Mouse (Mus musculus) heart, embryonic 10.5 days (tissue): ENCODE data around the gene Rbm24. TPM values are rescaled to one million over a fixed set of nuclear protein-coding genes. Genes with fewer than 3 reads are reported as not detected.

Source experiments
- DNase-seq: peaks from one replicate; pipeline ENCODE4 v3.0.0-alpha.2; 2017; ENCODE audit warnings: low spot score
- H3K27ac ChIP-seq: fragments of 300-500 bp; sonication (generic); 2 replicates; pipeline ENCODE4 v1.5.1; 2016; ENCODE audit warnings: mild to moderate bottlenecking
- H3K27me3 ChIP-seq: fragments of 300-500 bp; sonication (generic); 2 replicates; pipeline ENCODE4 v1.6.1; 2016; ENCODE audit warnings: mild to moderate bottlenecking; ENCODE audit not compliant: poor library complexity, insufficient read depth, severe bottlenecking
- H3K36me3 ChIP-seq: fragments of 300-500 bp; sonication (generic); 2 replicates; pipeline ENCODE4 v1.6.1; 2016; ENCODE audit warnings: mild to moderate bottlenecking, moderate library complexity
- H3K4me1 ChIP-seq: fragments of 300-500 bp; sonication (generic); 2 replicates; pipeline ENCODE4 v1.6.1; 2016; ENCODE audit warnings: mild to moderate bottlenecking
- H3K4me3 ChIP-seq: fragments of 300-500 bp; sonication (generic); 2 replicates; pipeline ENCODE4 v1.5.1; 2016; ENCODE audit warnings: mild to moderate bottlenecking, moderate library complexity
- H3K9me3 ChIP-seq: fragments of 300-500 bp; sonication (generic); 2 replicates; pipeline ENCODE4 v1.6.1; 2016; ENCODE audit warnings: mild to moderate bottlenecking, moderate library complexity
- WGBS: fragments of 180-500 bp; shearing (Covaris S2); methylation state at CpG from one replicate; pipeline ENCODE4 v1.1.7; 2016; 5-methylcytosine and 5-hydroxymethylcytosine counted together
- polyA plus RNA-seq: library from polyadenylated mRNA; unstranded; fragments of >200 nt; fragmentation: Nextera tagmentation; extraction: Ambion mirVana; gene quantifications from 2 replicates; pipeline ENCODE4 v1.2.1, GENCODE M21; 2016

The Rbm24 gene
- polyA plus RNA-seq, 1 experiment from 2014 or later: 22.9 TPM

DNA sequence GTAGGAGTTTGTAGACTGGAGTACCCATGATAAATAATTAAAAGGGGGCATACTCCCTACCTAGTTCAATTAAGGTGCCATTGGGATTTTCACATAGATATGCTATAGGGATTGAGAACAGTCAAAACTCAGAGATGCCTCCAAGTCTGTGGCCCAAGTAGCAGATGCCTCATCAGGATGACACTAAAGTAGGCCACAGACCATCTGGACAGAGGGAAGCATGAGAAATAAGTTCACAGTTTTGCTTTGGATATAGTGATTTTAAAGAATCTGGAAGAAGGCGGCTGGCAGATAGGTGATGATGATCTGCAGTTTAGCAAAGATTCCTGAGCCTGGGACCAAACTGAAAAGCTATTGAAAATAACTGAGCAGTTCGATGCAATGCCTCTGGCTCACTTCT, 30.0 kb downstream of the Rbm24 start:
- 63% methylated on average over 2 of the region's 2 CpGs for WGBS
- H3K27me3 ChIP-seq: no peaks in the 10 kb centered on the region
- H3K27ac ChIP-seq: no peak overlapping the region
- DNase-seq: no peak
- H3K9me3 ChIP-seq: no peaks in the 10 kb centered on the region
- H3K4me3 ChIP-seq: no peak overlapping the region
- no peaks in the 10 kb centered on the region for H3K36me3 ChIP-seq
- H3K4me1 ChIP-seq: peaks cover 46% of the 10 kb centered on the region

- no peak for DNase-seq
- H3K9me3 ChIP-seq: no peaks in the 10 kb centered on the region
- no peaks in the 10 kb centered on the region for H3K36me3 ChIP-seq
- no peak overlapping the region for H3K27ac ChIP-seq
- peaks cover 29% of the 10 kb centered on the region for H3K4me1 ChIP-seq
- WGBS: 80% methylated on average over 4 of the region's 4 CpGs
- no peak overlapping the region for H3K4me3 ChIP-seq
- no peaks in the 10 kb centered on the region for H3K27me3 ChIP-seq
Observed at GRCm38 (mm10) chr13:46449955-46450354, 31.7 kb downstream of the Rbm24 start.

DNA sequence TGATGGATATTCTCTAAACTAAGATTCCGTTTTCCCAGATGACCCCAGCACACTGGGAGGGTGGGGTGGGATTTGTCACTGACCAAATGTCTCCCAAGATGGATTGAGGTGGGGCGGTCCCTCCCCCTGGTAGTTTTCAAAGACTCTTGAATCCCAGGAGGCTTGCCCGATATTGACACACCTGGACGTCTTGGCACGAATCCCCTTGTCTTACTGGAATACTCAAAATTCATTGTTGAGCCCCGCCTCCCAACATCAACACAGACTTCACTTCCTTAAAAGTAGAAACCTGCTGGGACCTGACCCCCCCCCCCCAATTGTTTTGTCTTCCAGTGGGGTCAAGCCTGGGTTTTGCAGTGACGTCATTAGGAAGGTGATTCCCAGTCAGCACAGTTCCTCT, 32.4 kb downstream of the Rbm24 start:
- Histone ChIP-seq H3K9me3 (no peaks in the 10 kb centered on the region), H3K4me3 (no peak overlapping the region), H3K4me1 (peaks cover 25% of the 10 kb centered on the region), H3K36me3 (no peaks in the 10 kb centered on the region), H3K27me3 (no peaks in the 10 kb centered on the region), H3K27ac (no peak overlapping the region)
- DNase-seq: no peak
- WGBS: 77% methylated on average over 7 of the region's 7 CpGs

GRCm38 (mm10) chr13:46451548-46451947, 33.3 kb downstream of the Rbm24 start:
- Histone ChIP-seq H3K27ac (no peak overlapping the region), H3K9me3 (no peaks in the 10 kb centered on the region), H3K4me1 (peaks cover 22% of the 10 kb centered on the region), H3K27me3 (no peaks in the 10 kb centered on the region), H3K4me3 (no peak overlapping the region), H3K36me3 (no peaks in the 10 kb centered on the region)
- 72% methylated on average over 3 of the region's 3 CpGs for WGBS
- no peak for DNase-seq

DNA sequence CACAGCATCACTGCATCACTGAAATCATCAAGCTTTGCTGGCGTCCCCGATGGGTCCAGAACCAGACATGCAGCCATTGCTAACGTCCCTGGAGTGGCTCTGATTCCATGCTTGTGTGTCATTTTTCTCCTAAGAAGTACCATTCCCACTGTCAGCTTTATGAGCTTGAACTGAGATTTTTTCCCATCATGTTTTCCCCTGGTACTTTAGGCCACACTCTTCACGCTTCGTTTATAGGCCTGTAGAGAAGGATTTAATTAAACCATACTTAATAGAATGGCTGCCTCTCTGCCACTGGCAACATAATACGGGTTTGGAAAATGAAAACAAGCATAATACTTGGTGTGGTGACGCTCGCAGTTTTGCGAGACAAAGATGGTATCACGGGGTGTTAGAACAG, 41.3 kb downstream of the Rbm24 start:
- WGBS: 89% methylated on average over 10 of the region's 10 CpGs
- H3K27ac ChIP-seq: no peak overlapping the region
- no peaks in the 10 kb centered on the region for H3K27me3 ChIP-seq
- H3K36me3 ChIP-seq: no peaks in the 10 kb centered on the region
- H3K9me3 ChIP-seq: no peaks in the 10 kb centered on the region
- no peak overlapping the region for H3K4me3 ChIP-seq
- no peak for DNase-seq
- no peaks in the 10 kb centered on the region for H3K4me1 ChIP-seq

GRCm38 (mm10) chr13:46462280-46462679, 44.0 kb downstream of the Rbm24 start:
- H3K4me1 ChIP-seq: 0 out of 2 replicates have a peak, but pooled peaks cover 4% of the 10 kb centered on the region
- WGBS: 90% methylated on average over 4 of the region's 4 CpGs

GRCm38 (mm10) chr13:46463764-46464163, 45.5 kb downstream of the Rbm24 start:
- H3K36me3 ChIP-seq: no peaks in the 10 kb centered on the region
- H3K27ac ChIP-seq: no peak overlapping the region
- H3K4me1 ChIP-seq: peaks cover 8% of the 10 kb centered on the region; the same call in 1 of the 2 replicates
- H3K27me3 ChIP-seq: no peaks in the 10 kb centered on the region
- 78% methylated on average over 3 of the region's 3 CpGs for WGBS
- H3K4me3 ChIP-seq: no peak overlapping the region
- no peaks in the 10 kb centered on the region for H3K9me3 ChIP-seq
- no peak for DNase-seq

More at GRCm38 (mm10) chr13:46462280-46462679, 44.0 kb downstream of the Rbm24 start:
- Histone ChIP-seq H3K27me3 (no peaks in the 10 kb centered on the region), H3K36me3 (no peaks in the 10 kb centered on the region), H3K9me3 (no peaks in the 10 kb centered on the region), H3K4me3 (no peak overlapping the region), H3K27ac (no peak overlapping the region)
- DNase-seq: no peak

DNA sequence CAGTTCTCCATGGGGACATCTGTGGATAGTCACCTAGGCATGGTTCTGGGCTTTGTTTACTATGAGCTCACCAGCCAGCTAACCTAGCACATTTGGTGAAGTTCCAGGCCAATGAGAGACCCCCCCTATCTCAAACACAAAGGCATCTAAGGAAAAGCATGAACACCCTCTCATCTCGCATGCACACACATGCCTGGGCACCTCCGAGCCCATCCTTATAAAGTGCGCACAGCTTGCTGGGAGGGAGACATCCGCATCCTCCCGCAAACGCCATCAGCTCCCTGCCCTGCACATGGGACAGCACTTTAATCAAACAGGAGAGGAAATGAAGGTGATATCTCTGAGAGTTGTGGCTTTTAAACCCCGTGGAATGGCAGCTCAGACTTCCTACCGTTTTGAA, 50.0 kb downstream of the Rbm24 start:
- no peaks in the 10 kb centered on the region for H3K36me3 ChIP-seq
- H3K9me3 ChIP-seq: no peaks in the 10 kb centered on the region
- no peaks in the 10 kb centered on the region for H3K27me3 ChIP-seq
- H3K4me1 ChIP-seq: peaks cover 8% of the 10 kb centered on the region; the same call in 1 of the 2 replicates
- no peak overlapping the region for H3K4me3 ChIP-seq
- peak; percentile 58 for DNase-seq
- peak overlapping the region; percentile 30; the same call in 1 of the 2 replicates for H3K27ac ChIP-seq
- WGBS: 43% methylated on average over 8 of the region's 8 CpGs

DNA sequence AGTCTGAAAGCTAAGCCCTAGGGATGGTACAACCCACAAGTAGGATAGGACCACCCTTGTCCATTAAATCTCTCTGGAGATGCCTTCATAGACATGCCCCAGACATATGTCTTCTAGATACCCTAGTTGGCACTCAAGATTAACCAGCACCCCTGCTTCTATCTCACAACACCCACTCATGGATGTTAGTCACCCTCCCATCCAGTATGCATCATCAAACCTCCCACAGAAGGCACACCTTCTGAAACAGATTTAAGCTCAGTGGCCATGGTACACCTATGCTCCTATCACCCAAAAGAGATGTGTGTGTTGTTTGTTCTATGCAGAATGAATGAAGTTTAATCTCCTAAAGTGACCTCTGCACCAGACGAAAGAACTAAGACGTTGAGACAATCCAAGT, 51.3 kb downstream of the Rbm24 start:
- 84% methylated on average over 2 of the region's 2 CpGs for WGBS
- H3K9me3 ChIP-seq: no peaks in the 10 kb centered on the region
- H3K36me3 ChIP-seq: no peaks in the 10 kb centered on the region
- H3K4me1 ChIP-seq: peaks cover 8% of the 10 kb centered on the region; the same call in 1 of the 2 replicates
- DNase-seq: peak; percentile 27
- H3K27me3 ChIP-seq: no peaks in the 10 kb centered on the region
- no peak overlapping the region for H3K4me3 ChIP-seq
- H3K27ac ChIP-seq: no peak overlapping the region

Other genes with a start within 250 kb of the Rbm24 start
- 0.25 and 0.44 TPM in 2 replicates for gene Stmnd1, start 144.7 kb upstream of the Rbm24 start, polyA plus RNA-seq
- gene Cap2, start 83.4 kb downstream of the Rbm24 start, polyA plus RNA-seq: 101 and 175 TPM in 2 replicates